Mouse (Mus musculus) embryo, embryonic 11.5 days (tissue): ENCODE measurements around the gene Bcl2l12.

ENCODE experiments used
- DNase-seq: peaks from one replicate; pipeline ENCODE4 v3.0.0-alpha.2; 2012; ENCODE audit warnings: low read depth, low spot score

Bcl2l12 gene

GRCm38 (mm10) chr7:44986879-44987718 is 11.4 kb downstream of the Bcl2l12 start:
- no peak for DNase-seq

DNA sequence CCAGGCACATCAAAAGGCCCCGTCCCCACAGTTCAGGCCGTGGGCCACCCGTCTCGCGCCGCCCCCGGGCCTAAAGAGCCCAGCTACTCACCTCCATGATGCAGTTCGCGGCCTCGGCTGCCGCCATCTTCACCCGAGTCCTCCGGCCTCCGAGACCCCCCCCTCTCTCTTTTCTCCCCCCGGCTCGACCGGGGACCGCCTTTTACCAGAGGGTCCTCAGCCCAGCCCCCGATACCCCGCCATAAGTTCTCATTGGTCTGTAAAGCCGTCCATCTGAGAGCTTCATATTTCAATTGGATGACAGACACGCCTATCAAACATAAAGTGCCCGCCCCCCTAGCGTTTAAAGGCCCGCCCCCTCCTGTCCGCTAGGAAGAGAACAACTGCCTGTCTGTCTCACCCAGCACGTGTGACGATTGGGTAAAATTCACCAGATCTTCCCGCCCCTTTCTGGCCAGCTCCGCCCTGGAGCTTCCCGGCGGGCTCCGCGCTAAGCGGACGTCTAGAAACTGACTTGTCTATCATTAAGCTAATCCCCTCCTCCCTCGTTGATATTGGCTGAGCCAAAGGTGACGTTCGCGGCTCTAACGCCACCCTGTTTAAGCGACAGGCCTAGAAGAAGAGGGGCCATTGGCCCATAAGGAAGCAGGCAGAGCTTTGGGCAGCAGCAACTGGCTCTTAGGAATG is 12.2 kb downstream of the Bcl2l12 start, which contains the start of gene Prmt1:
Gene Prmt1, minus strand, starts transcription at position 377 of the 687 bp plus-strand sequence.
- peak; percentile 97 for DNase-seq

DNA sequence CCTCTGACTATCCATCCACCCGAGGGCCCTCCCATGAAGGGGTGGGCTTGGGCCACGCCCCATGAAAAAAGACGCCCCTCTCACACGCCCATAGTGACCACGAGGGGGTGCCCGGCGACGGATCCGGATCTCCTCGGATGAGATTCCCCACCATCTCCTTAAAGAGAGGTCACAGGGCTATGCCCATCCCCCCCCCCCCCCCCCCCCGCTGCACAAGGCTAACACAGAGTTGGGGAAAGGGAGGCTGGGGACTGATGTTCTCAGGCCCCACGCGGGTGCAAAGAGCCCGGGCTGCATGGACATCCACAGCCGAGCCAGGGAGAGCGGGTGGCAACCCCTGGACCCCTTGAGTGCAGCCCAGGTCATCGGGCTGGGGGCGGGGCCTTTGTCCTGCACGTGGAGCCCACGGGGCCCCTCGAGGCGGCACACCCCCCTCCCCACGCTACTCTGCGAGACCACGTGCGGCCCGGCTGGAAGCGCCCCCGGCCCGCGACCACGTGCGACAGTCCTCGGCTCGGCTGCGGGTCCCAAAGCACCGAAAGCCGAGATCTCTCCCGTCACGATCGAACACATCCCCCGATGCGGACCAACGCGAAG is 12.8 kb downstream of the Bcl2l12 start:
- DNase-seq = peak; percentile 63

- DNase-seq = no peak
Measured at GRCm38 (mm10) chr7:44984833-44985164, 13.7 kb downstream of the Bcl2l12 start.

GRCm38 (mm10) chr7:44983944-44984832 is 14.3 kb downstream of the Bcl2l12 start:
- DNase-seq = no peak

GRCm38 (mm10) chr7:44983085-44983484 is 15.4 kb downstream of the Bcl2l12 start:
- DNase-seq = peak; percentile 73

GRCm38 (mm10) chr7:44981539-44981938 is 17.0 kb downstream of the Bcl2l12 start:
- DNase-seq = no peak

DNA sequence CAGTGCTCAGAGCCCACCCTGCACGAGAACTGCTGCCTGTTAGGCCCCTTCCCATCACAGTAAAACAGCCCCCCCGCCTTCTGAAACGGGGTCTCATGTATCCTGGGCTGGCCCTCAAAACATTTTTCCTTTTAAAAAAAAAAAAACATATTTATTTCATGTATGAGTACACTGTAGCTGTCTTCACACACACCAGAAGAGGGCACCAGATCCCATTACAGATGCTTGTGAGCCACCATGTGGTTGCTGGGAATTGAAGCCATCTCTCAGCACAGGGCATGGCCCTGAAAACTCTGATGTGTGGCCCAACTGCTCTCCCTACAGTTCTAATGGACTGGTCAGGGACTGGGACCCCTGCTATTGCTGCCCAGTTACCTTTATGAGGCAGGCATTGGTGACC is 20.2 kb downstream of the Bcl2l12 start:
- DNase-seq = no peak

DNA sequence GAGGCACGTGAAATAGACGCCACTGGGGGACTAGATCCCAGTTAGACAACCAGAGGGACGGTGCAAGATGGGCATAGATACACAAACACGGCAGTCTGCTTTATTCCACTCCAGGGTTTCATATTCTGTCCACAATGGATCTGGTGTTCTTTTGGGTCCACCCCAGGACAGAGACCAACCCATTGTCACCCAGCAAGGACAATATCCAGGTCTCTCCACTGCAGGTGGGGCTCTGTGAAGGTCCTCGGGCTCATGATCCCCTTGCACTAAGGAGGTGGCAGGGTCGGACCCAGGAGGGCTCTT is 23.4 kb downstream of the Bcl2l12 start:
- no peak for DNase-seq

DNA sequence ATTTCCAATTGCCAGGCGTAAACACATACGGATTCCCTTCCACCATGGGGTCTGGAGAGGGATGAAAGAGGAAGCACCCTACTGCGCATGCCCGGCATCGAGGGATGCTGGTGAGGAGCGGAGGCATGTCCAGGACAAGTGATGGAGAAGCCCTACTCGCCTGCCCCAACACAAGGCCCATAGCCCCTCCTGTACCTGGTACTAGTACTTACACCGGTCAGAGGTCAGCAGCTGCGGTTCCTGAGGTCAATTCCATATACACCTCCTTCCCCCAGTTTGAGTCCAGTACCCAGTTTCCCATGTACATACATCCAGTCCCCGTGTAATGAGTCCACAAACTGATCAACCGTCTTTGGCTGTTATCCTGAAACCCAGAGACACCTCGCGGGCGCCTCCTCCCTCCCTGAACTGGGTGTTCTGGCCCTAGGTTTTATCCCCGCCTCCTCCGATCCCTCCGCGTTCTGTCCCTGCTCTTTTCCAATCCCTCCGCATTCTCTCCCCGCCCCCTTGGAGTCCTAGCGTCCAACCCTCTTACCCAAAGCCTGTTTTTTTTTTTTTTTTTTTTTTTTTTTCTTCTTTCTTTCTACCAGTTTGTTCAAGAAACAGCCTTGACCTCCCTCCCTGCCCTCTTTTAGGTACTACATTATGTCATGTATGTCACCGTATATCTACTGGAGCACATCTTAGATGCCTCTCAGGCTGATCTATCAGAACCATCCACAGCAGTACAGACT is 24.0 kb downstream of the Bcl2l12 start, which contains the start of gene Cpt1c:
Gene Cpt1c, minus strand, starts transcription at position 469 of the 734 bp plus-strand sequence.
- peak; percentile 73 for DNase-seq

GRCm38 (mm10) chr7:44973415-44974130 is 24.9 kb downstream of the Bcl2l12 start:
- no peak for DNase-seq

DNA sequence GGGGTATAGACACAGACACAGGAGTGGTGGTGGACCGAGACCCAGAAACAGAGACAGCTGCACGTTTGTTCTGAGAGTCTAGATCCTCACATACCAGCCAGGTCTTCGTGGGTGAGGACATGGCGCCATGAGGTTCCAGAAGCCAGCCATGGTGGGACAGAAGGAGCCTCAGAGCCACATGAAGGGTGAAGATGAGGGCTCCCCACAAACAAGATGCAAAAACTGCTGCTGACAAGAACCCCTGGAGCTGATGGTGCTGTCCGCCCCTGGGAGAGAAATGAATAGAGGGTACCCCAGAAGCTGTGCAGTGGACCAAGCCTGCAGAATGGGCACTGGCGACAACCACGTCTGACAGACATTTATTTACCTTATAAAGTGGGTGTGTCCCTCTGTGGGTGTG is 27.4 kb downstream of the Bcl2l12 start:
- DNase-seq = no peak

DNA sequence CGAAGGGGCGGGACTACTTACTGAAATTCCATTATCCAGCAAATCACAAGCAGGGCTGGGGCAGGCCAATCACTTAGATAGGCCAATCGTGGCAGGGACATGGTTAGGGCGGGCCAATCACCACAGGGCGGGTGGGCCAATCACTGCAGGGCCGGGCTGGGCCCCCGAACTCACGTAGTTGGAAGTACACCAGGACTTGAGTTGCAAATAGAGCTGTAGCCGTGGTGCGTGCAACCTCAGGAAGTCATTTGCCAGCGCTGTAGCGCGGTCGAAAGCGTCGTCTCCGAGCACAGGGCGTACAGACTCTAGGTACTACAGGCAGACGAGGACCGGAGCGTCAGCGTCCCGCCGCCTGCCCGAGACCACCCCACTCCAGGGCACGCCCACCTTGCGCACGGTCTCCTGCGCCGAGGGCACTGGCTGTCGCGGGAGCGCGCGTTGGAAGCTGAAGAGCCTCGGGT is 28.3 kb downstream of the Bcl2l12 start:
- peak; percentile 80 for DNase-seq

- no peak for DNase-seq
Measured at GRCm38 (mm10) chr7:44966638-44967037, 31.9 kb downstream of the Bcl2l12 start.

GRCm38 (mm10) chr7:44965975-44966374 is 32.5 kb downstream of the Bcl2l12 start:
- no peak for DNase-seq

GRCm38 (mm10) chr7:44964990-44965389 is 33.5 kb downstream of the Bcl2l12 start:
- DNase-seq = no peak

- no peak for DNase-seq
Measured at GRCm38 (mm10) chr7:44962831-44963230, 35.7 kb downstream of the Bcl2l12 start.

DNA sequence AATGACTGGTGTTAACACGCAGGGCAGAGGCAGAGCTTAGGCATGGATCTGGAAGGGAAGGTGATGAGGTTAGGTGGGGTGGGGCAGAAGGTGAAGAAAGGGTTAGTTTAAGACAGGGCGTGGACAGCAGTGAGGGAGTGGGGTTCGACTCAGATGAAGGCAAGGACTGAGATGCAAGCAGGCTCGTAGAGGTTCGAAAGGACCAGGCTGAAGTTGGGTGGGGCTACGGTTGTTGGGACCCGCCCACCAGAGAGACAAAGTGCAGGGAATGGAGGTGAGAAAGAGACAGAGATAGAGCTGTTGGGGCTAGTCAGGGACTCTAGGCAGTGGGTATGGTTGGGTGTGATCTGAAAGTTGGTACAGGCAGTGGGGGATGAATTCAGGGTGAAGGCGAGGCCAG is 36.2 kb downstream of the Bcl2l12 start:
- DNase-seq = no peak

- no peak for DNase-seq
Measured at GRCm38 (mm10) chr7:44960512-44960910, 38.0 kb downstream of the Bcl2l12 start.

DNA sequence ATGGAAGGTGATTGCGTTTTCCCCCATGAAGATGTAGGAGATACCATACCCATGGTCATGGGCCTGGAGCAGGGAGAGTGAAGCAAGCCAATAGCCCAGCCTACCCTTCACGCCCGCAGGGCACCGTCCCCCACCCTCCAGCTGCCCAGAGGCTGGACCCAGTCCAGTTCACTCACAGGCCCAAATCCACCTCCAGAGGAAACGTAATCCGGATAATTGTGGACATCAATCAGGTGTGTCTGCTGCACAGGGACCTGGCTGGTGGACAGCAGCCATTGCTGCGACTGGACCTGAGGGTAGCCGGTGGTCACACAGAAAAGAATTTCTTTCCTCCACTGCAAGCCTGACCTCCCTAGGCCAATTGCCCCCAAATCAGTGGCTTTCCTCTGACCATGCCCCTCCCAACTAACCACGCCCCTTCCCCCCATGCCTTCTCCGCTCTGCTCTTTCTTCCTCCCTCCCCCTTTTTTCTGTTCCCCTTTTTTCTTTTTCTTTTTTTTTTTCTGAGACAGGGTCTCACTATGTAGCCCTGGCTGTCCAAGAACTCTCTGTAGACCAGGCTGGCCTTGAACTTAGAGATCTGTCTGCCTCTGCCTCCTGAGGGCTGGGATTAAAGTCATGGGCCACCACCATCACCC is 38.5 kb downstream of the Bcl2l12 start:
- no peak for DNase-seq
